ENCODE assay signal across 9 mouse cellular contexts in genomic region chr8:35933186-35934114, GRCm38 (mm10).
DNase-seq lines count a peak whose midpoint lies in the region; ATAC-seq lines count a peak whose summit lies in the region.
"Had no signal": no experiment of that assay in that cellular context is flagged by ENCODE, and none has a peak within 500 bp of the region (broad histone marks: within the 10 kb centered on the region; RNA-seq: fewer than 3 reads in every experiment).

No protein-coding gene starts in this region.

- H3K27ac ChIP-seq in neural tube, embryonic 11.5 days (ENCODE audit: low read depth, low read length): no peak overlapping the region
- H3K27ac ChIP-seq: lung, embryonic 15.5 days had no signal

- peak; percentile 91 for ATAC-seq in neural tube, embryonic 11.5 days (ENCODE audit: insufficient read depth, low FRiP score, low TSS enrichment)
- no peak for ATAC-seq in megakaryocyte, adult 5-6 weeks (ENCODE audit: poor library complexity, severe bottlenecking)

- no peak overlapping the region for H3K4me3 ChIP-seq in neural tube, embryonic 11.5 days (ENCODE audit: low read depth, low read length)
- H3K4me3 ChIP-seq: lung, embryonic 15.5 days had no signal

- no peak overlapping the region for H3K4me2 ChIP-seq in neural tube, embryonic 11.5 days (ENCODE audit: low read depth)
- H3K4me2 ChIP-seq: lung, embryonic 15.5 days had no signal

- no peaks in the 10 kb centered on the region for H3K9me3 ChIP-seq in neural tube, embryonic 11.5 days (ENCODE audit: control insufficient read depth, low read length)
- H3K9me3 ChIP-seq: lung, embryonic 15.5 days had no signal

- H3K36me3 ChIP-seq in neural tube, embryonic 11.5 days (ENCODE audit: control insufficient read depth, insufficient read depth, low read length): no peaks in the 10 kb centered on the region
- H3K36me3 ChIP-seq: lung, embryonic 15.5 days had no signal

- WGBS in neural tube, embryonic 11.5 days: 56% methylated on average over 13 of the region's 13 CpGs

- H3K9ac ChIP-seq in neural tube, embryonic 11.5 days (ENCODE audit: low read length): no peak overlapping the region
- H3K9ac ChIP-seq: lung, embryonic 15.5 days had no signal

- no peaks in the 10 kb centered on the region; the same call in 1 of the 2 replicates for H3K4me1 ChIP-seq in neural tube, embryonic 11.5 days (ENCODE audit: control insufficient read depth, insufficient read depth, low read length)

- peak; percentile 28 for DNase-seq in neural tube, embryonic 11.5 days (ENCODE audit: low spot score)
- DNase-seq in neural tube, embryonic 10.5 days (ENCODE audit: extremely low spot score, low spot score): no peak
- peak; percentile 12 to 36 for DNase-seq in frontal cortex, postnatal 25 days (ENCODE audit: low spot score in 2 of 2)
- DNase-seq in layer of hippocampus, postnatal 14 days (ENCODE audit: low spot score in 2 of 2): peak; percentile 77 to 89
- peak; percentile 19 for DNase-seq in ovary, postnatal 36 days (ENCODE audit: low spot score)
- no peak for DNase-seq in heart, adult 11 months
- DNase-seq in embryo, embryonic 10.5 days (ENCODE audit: low spot score): no peak

- H3K27me3 ChIP-seq in neural tube, embryonic 11.5 days (ENCODE audit: control insufficient read depth, insufficient read depth, low read length): no peaks in the 10 kb centered on the region
- H3K27me3 ChIP-seq: lung, embryonic 15.5 days had no signal

Comparison
In these comparisons a context has a peak if more than half of its experiments do, and no peak if none do; other contexts are left out.
1. DNase-seq: peak in neural tube, embryonic 11.5 days (single experiment), frontal cortex, postnatal 25 days (2 of 2), layer of hippocampus, postnatal 14 days (2 of 2) and ovary, postnatal 36 days (single experiment); none in neural tube, embryonic 10.5 days (single experiment), heart, adult 11 months (single experiment) and embryo, embryonic 10.5 days (single experiment).